In genomic region chr2:118165691-118166090, GRCm38 (mm10) we compare ENCODE assay signal across 30 mouse cellular contexts.
"Had no signal": no experiment of that assay in that cellular context is flagged by ENCODE, and none has a peak within 500 bp of the region (broad histone marks: within the 10 kb centered on the region; RNA-seq: fewer than 3 reads in every experiment).

No protein-coding gene starts in this region.

- H3K36me3 ChIP-seq: limb, embryonic 10.5 days; limb, embryonic 12.5 days; limb, embryonic 13.5 days; limb, embryonic 15.5 days; liver, embryonic 12.5 days; liver, embryonic 13.5 days; liver, embryonic 15.5 days; lung, embryonic 15.5 days; midbrain, embryonic 12.5 days; midbrain, embryonic 15.5 days; neural tube, embryonic 12.5 days; neural tube, embryonic 13.5 days had no signal

- H3K27ac ChIP-seq: left cerebral cortex, adult 2 months; limb, embryonic 10.5 days; limb, embryonic 12.5 days; limb, embryonic 13.5 days; liver, embryonic 12.5 days; liver, embryonic 13.5 days; liver, embryonic 14.5 days; liver, embryonic 15.5 days; lung, embryonic 15.5 days; macrophage; midbrain, embryonic 12.5 days; midbrain, embryonic 15.5 days; neural tube, embryonic 12.5 days; neural tube, embryonic 13.5 days had no signal

- ATAC-seq: liver, embryonic 12.5 days; liver, postnatal 0 days; lung, postnatal 0 days; midbrain, embryonic 15.5 days; midbrain, embryonic 16.5 days had no signal

- H3K4me3 ChIP-seq: left cerebral cortex, adult 2 months; limb, embryonic 10.5 days; limb, embryonic 12.5 days; limb, embryonic 13.5 days; limb, embryonic 15.5 days; liver, embryonic 12.5 days; liver, embryonic 13.5 days; liver, embryonic 15.5 days; lung, embryonic 15.5 days; megakaryocyte, embryonic 14.5 days; midbrain, embryonic 12.5 days; midbrain, embryonic 15.5 days; myocyte; neural tube, embryonic 12.5 days; neural tube, embryonic 13.5 days had no signal

- H3K4me2 ChIP-seq: limb, embryonic 12.5 days; limb, embryonic 13.5 days; limb, embryonic 15.5 days; liver, embryonic 11.5 days; liver, embryonic 12.5 days; liver, embryonic 13.5 days; liver, embryonic 15.5 days; lung, embryonic 14.5 days; lung, embryonic 15.5 days; midbrain, embryonic 12.5 days; midbrain, embryonic 15.5 days; neural tube, embryonic 12.5 days; neural tube, embryonic 13.5 days had no signal

- H3K9me3 ChIP-seq: limb, embryonic 10.5 days; limb, embryonic 12.5 days; limb, embryonic 15.5 days; liver, embryonic 12.5 days; liver, embryonic 13.5 days; liver, embryonic 15.5 days; lung, embryonic 15.5 days; midbrain, embryonic 15.5 days; neural tube, embryonic 12.5 days had no signal

- DNase-seq: left cerebral cortex, postnatal 4 days; liver; liver, embryonic 13.5 days; liver, postnatal 0 days; lung, adult 18-20 months; lung, adult 2 months; lung, embryonic 14.5 days; lung, postnatal 10 days; lung, postnatal 14 days; lung, postnatal 36 days; lung, postnatal 4 days had no signal

- H3K27me3 ChIP-seq: limb, embryonic 12.5 days; limb, embryonic 13.5 days; limb, embryonic 15.5 days; liver, embryonic 12.5 days; liver, embryonic 13.5 days; liver, embryonic 15.5 days; lung, embryonic 15.5 days; midbrain, embryonic 15.5 days; neural tube, embryonic 12.5 days; neural tube, embryonic 13.5 days had no signal

- H3K9ac ChIP-seq: limb, embryonic 12.5 days; limb, embryonic 13.5 days; limb, embryonic 15.5 days; liver, embryonic 12.5 days; liver, embryonic 13.5 days; liver, embryonic 14.5 days; liver, embryonic 15.5 days; liver, postnatal 0 days; lung, embryonic 14.5 days; lung, embryonic 15.5 days; midbrain, embryonic 12.5 days; midbrain, embryonic 15.5 days; neural tube, embryonic 12.5 days; neural tube, embryonic 13.5 days had no signal

- H3K4me1 ChIP-seq: liver, embryonic 12.5 days; liver, embryonic 13.5 days; liver, embryonic 15.5 days; megakaryocyte, embryonic 14.5 days had no signal
